Mouse (Mus musculus): ENCODE measurements at regions not wholly inside any gene's neighbourhood (a gene's known extent, or its start where the extent isn't known, plus 50 kb on each side); places are given as distances from the start of the nearest gene placed in this dataset.

GRCm38 (mm10) chr7:37388843-37389702 lies 384.4 kb downstream of the Zfp536 start:
- no peak for DNase-seq (ENCODE audit: low read depth, low spot score)

DNA sequence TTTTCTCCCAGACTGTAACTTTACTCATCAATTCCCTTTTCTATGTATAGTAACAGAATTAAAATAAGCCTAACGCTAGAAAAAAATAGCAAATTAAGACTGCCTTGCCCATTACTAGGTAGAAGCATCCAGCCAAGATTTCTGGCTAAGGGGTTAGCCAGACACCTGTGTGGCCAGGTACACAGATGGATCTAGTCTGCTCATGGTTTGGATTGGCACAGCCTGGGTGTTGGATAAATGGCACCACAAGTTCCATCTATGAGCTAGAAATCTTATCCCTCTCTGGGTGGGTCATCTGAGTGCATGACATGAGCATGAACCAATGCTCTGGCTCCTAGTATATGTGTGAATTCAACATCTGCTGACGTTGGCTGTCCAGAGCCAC lies 383.7 kb downstream of the Zfp536 start:
- no peak for DNase-seq (ENCODE audit: low read depth, low spot score)

GRCm38 (mm10) chr7:37390271-37390670 lies 383.2 kb downstream of the Zfp536 start:
- no peak for DNase-seq (ENCODE audit: low read depth, low spot score)

- DNase-seq (ENCODE audit: low read depth, low spot score): no peak
These were observed 381.3 kb downstream of the Zfp536 start for GRCm38 (mm10) chr7:37392122-37392521.

GRCm38 (mm10) chr7:37392604-37393003 lies 380.8 kb downstream of the Zfp536 start:
- no peak for DNase-seq (ENCODE audit: low read depth, low spot score)

DNA sequence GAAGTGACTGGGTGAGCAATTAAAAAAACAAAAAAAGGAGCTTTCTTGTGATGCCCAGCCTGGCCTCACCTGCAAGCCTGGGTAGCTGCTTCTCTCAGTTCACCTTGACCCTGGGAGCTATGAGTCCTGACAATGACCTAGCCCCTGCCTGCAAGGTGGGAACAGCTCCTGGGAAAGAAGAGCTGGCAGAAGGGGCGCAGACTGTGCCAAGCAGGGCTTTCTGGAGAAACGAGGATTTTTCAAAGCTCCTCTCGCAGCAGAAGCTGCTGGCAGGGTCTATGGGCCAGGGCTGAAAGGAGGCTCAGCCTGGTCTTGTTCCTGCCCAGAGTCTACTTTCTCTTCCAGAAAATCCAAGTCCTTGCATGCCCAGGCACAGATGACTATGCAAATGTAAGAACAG lies 380.4 kb downstream of the Zfp536 start:
- DNase-seq (ENCODE audit: low read depth, low spot score): no peak

DNA sequence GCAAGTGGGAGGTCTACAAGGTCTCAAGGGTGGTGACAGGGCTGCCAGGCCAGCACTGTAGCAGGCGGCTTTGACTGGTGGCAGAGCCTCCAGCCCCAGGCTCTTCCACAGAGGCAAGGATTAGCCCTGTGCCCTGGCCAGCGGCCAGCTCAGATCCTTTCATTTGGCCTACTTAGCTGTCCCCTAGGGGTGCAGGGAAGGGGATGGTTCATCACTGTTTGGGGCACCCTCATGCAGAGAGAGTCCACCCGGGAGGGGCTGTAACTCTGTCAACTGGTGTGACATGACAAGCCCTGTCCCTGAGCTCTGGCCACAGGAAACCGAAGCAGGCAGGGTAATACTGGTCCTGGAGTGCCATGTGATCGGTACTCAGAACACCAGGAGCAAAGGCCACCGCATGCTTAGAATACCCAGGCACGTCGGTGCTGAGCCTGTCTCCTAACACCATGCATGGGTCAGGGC lies 378.4 kb downstream of the Zfp536 start:
- DNase-seq (ENCODE audit: low read depth, low spot score): no peak

- no peak for DNase-seq (ENCODE audit: low read depth, low spot score)
These were observed 377.4 kb downstream of the Zfp536 start for GRCm38 (mm10) chr7:37395881-37396513.

DNA sequence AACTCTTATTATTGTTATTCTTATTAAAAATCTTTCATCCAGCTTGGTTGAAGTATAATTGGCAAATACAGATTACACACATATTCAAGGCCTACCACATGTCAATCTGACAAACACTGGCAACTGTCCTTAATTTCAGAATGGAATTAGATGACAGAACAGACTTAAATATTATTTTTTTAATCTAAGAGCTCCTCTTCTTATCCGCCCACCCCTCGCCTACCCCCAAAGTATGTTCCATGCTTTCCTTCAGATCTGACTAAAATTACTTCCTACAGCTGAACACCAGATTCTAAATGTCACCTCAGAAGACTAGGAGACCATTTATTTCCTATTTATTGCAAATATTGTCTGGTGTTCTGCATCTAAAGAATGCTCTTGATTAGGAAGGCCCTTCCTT lies 370.0 kb downstream of the Zfp536 start:
- DNase-seq (ENCODE audit: low read depth, low spot score): no peak

- no peak for DNase-seq (ENCODE audit: low read depth, low spot score)
These were observed 360.1 kb downstream of the Zfp536 start for GRCm38 (mm10) chr7:37413350-37413749.

- DNase-seq (ENCODE audit: low read depth, low spot score): no peak
These were observed 351.7 kb downstream of the Zfp536 start for GRCm38 (mm10) chr7:37421704-37422103.
